Mouse (Mus musculus): ENCODE measurements around the gene Parvb.

Gene Parvb

DNA sequence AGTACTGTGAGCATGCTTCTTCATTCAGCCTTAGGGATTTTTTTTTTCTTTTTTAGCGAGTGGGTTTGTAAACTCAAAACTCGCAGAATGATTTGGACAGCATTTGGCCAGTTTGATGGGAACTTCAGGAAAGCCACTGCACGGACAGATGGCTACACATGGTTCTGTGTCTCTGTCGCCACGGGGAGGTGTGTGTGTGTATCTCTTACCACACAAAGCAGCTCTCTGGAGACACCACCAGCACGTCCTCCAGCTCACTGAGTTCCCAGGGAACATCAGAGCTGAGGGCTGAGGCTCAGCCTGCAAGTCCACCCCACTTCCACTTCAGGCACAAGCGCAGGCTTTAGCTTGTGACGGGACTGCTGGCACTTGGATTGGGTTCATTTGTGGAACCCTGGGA lies 22.5 kb downstream of the Parvb start:
- H3K4me3 ChIP-seq (replicated peaks; ENCODE audit: low read length), result no peak overlapping the region
- H3K36me3 ChIP-seq (ENCODE audit: insufficient read depth, low read length), result peaks cover 60% of the 10 kb centered on the region
- TF ChIP-seq NANOG (IDR thresholded peaks at IDR 0.05; ENCODE audit: borderline replicate concordance, low read length), result no peak
- no peak for TF ChIP-seq CTCF (conservative IDR thresholded peaks at IDR 0.05; ENCODE audit: low read length)
- TF ChIP-seq POU5F1 (IDR thresholded peaks at IDR 0.05; ENCODE audit: borderline replicate concordance, low read length), result no peak
- no peaks in the 10 kb centered on the region for H3K27me3 ChIP-seq (ENCODE audit: insufficient read depth, low read length)
- H3K4me1 ChIP-seq (replicated peaks; ENCODE audit: low read depth, low read length), result peaks cover 66% of the 10 kb centered on the region
- no peaks in the 10 kb centered on the region for H3K9me3 ChIP-seq (ENCODE audit: low read length)

DNA sequence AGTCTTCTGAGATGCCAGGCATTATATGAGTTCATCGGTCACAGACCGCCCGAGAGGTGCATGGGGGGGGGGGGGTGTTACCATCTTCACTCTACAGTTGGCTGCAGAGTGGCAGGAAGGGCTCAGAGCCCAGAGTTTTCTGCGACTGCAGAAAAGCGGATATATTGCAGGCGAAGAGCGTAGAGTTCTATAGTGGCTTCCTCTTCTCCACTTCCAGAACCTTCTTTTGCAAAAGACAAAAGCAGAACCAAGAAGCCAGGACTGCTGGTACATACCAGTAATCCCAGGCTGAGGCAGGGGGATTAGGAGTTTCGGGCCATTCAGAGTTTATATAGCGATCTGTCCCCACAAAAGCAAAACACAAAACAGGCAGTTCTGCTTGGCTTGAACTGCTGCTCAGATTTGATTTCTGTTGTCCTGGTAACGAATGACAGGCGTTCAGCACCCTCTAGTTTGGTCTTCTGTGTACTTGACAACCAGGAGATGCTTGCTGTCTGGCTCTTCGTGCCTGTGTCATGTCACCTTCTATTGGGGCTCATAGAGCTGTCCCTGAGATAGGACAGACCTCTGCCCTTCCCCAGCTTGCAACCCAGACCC lies 24.5 kb downstream of the Parvb start:
- TF ChIP-seq NANOG (IDR thresholded peaks at IDR 0.05; ENCODE audit: borderline replicate concordance, low read length) (no peak), POU5F1 (IDR thresholded peaks at IDR 0.05; ENCODE audit: borderline replicate concordance, low read length) (no peak), CTCF (conservative IDR thresholded peaks at IDR 0.05; ENCODE audit: low read length) (no peak)
- Histone ChIP-seq H3K4me3 (replicated peaks; ENCODE audit: low read length) (no peak overlapping the region), H3K4me1 (replicated peaks; ENCODE audit: low read depth, low read length) (peaks cover 70% of the 10 kb centered on the region), H3K9me3 (ENCODE audit: low read length) (no peaks in the 10 kb centered on the region), H3K27me3 (ENCODE audit: insufficient read depth, low read length) (no peaks in the 10 kb centered on the region), H3K36me3 (ENCODE audit: insufficient read depth, low read length) (peaks cover 68% of the 10 kb centered on the region)

DNA sequence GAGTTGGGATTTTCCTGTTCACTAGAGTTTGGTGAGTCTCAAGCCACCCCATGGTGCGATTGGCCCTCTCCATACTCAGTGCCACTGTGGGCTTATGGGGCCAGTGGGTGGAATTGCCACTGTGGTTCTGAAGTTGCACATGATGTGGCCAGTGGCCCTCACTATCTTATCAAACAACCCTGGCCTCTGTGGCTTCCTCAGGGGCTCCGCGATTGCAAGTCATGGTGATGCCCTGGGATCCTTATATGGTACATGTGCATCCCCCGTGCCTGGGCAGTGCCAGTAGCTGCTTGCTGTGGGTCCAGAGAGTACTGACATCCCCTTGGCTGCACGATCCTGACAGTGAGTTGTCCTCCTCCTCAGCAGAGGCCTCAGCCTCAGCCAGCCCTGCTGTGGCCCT lies 25.0 kb downstream of the Parvb start:
- Histone ChIP-seq H3K4me1 (replicated peaks; ENCODE audit: low read depth, low read length) (peaks cover 69% of the 10 kb centered on the region), H3K9me3 (ENCODE audit: low read length) (no peaks in the 10 kb centered on the region), H3K36me3 (ENCODE audit: insufficient read depth, low read length) (peaks cover 73% of the 10 kb centered on the region), H3K27me3 (ENCODE audit: insufficient read depth, low read length) (no peaks in the 10 kb centered on the region), H3K4me3 (replicated peaks; ENCODE audit: low read length) (no peak overlapping the region)
- TF ChIP-seq NANOG (IDR thresholded peaks at IDR 0.05; ENCODE audit: borderline replicate concordance, low read length), result no peak
- no peak for TF ChIP-seq POU5F1 (IDR thresholded peaks at IDR 0.05; ENCODE audit: borderline replicate concordance, low read length)
- TF ChIP-seq CTCF (conservative IDR thresholded peaks at IDR 0.05; ENCODE audit: low read length), result no peak

DNA sequence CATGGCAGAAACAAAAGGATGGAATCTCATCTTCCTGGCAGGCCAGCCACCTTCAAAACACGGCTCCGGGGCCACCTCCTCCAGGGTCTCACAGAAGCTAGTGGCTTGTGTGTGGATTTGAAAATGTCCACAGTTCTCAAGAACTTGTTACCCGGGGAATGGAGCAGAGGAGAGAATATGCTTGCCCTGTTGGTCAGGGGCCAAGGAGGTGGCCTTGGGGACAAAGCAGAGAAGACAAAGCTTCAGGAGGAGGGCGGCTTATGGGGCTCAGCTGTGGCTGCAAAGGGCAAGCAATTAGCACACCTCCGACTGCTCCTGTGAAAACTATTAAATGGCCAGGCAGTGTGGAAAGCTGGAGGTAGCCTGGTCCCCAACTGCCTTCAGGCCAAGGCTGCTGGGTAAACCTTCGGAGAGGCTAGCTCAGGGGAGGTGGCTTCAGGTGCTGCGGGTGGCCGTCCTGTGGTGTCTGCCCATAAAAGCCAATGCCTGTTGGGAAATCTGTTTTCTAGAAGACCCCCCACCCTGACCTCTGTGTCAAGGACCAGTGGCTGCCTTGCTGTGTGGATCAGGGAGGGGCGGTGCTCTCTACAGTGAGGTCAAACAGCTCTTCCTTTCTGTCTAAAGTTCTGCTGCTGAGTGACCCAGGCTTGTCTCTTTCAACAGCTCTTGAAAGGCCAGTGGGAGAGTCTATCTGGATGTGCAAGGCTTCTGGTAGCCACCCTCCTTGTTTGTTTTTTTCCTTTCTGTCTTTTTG lies 26.9 kb downstream of the Parvb start:
- no peaks in the 10 kb centered on the region for H3K27me3 ChIP-seq (ENCODE audit: insufficient read depth, low read length)
- no peaks in the 10 kb centered on the region for H3K9me3 ChIP-seq (ENCODE audit: low read length)
- no peak for TF ChIP-seq CTCF (conservative IDR thresholded peaks at IDR 0.05; ENCODE audit: low read length)
- TF ChIP-seq POU5F1 (IDR thresholded peaks at IDR 0.05; ENCODE audit: borderline replicate concordance, low read length), result no peak
- TF ChIP-seq NANOG (IDR thresholded peaks at IDR 0.05; ENCODE audit: borderline replicate concordance, low read length), result no peak
- no peak overlapping the region for H3K4me3 ChIP-seq (replicated peaks; ENCODE audit: low read length)
- H3K4me1 ChIP-seq (replicated peaks; ENCODE audit: low read depth, low read length), result peaks cover 70% of the 10 kb centered on the region
- peaks cover 78% of the 10 kb centered on the region for H3K36me3 ChIP-seq (ENCODE audit: insufficient read depth, low read length)

DNA sequence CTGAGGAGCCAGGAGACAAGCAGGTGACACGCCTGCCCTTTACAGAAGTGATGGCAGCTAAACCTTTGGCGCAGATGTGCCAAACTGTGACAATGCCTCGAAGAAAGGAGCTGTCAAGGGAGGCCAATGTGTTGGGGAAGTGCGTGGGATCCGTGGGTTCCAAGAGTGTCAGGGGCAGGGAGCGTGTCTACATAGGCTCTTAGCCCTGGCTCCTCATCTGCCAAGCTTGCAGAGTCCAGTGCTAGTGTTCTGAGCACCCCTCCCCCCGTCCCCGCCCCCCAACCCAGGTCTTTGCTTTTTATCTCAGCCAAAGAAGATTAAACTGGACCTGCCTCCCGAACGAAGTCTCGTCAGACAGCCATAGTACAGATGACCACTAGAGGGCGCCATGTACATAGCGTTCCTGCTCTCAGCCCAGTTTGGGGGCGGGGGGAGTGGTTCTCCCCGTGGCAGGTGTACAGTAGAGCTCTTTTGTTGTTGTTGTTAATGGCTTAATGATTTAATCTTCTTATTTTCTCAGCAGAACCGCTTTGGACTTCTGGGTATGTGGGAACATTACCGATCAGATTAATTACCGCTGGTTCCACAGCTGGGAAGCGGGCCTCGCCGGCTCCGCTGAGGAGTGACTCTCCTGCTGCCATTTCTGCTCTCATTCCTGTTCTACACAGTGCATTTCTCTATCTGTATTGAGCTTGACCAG lies 28.4 kb downstream of the Parvb start:
- Histone ChIP-seq H3K27me3 (ENCODE audit: insufficient read depth, low read length) (no peaks in the 10 kb centered on the region), H3K4me1 (replicated peaks; ENCODE audit: low read depth, low read length) (peaks cover 67% of the 10 kb centered on the region), H3K9me3 (ENCODE audit: low read length) (no peaks in the 10 kb centered on the region), H3K36me3 (ENCODE audit: insufficient read depth, low read length) (peaks cover 84% of the 10 kb centered on the region), H3K4me3 (replicated peaks; ENCODE audit: low read length) (no peak overlapping the region)
- TF ChIP-seq NANOG (IDR thresholded peaks at IDR 0.05; ENCODE audit: borderline replicate concordance, low read length) (no peak), CTCF (conservative IDR thresholded peaks at IDR 0.05; ENCODE audit: low read length) (peak; percentile 82)

DNA sequence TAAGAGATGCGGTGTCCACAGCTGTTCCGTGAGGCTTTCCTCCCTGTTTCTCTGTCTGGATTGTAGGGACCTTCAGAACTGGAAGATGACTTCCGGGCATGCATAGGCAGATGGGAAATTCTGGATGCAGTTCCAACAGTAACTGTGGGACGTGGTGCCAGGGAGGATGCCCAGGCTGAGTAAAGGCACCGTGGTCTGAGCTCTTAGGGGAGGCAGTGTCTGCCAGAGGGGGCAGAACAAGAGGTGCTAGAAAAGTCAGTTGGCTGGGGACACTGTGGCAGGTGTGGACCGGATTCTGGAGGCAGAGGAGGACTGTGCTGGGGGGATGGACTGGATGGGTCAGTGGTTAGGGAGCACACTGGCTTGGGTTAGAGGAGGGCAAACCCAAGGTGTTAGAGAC lies 30.8 kb downstream of the Parvb start:
- peaks cover 65% of the 10 kb centered on the region for H3K4me1 ChIP-seq (replicated peaks; ENCODE audit: low read depth, low read length)
- TF ChIP-seq CTCF (conservative IDR thresholded peaks at IDR 0.05; ENCODE audit: low read length) (no peak), POU5F1 (IDR thresholded peaks at IDR 0.05; ENCODE audit: borderline replicate concordance, low read length) (no peak), NANOG (IDR thresholded peaks at IDR 0.05; ENCODE audit: borderline replicate concordance, low read length) (no peak)
- peaks cover 78% of the 10 kb centered on the region for H3K36me3 ChIP-seq (ENCODE audit: insufficient read depth, low read length)
- H3K4me3 ChIP-seq (replicated peaks; ENCODE audit: low read length), result no peak overlapping the region
- no peaks in the 10 kb centered on the region for H3K9me3 ChIP-seq (ENCODE audit: low read length)
- H3K27me3 ChIP-seq (ENCODE audit: insufficient read depth, low read length), result no peaks in the 10 kb centered on the region

DNA sequence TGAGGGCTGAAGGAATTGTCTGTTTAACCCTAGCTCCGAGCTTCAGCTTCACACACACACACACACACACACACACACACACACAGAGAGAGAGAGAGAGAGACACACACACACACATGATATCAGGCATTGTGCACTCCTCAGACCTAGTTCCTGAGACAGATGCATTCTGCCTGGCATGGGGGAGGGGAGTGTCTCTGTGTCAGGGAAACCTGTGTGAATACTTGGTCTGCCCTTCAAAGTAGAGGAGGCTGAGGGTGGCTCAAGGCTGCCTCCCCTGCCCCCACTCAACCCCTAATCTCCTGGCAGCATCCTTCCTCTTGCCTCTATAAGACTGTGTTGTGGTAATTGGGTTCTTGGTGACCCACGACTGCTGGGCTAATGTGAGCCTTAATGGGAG lies 31.7 kb downstream of the Parvb start:
- Histone ChIP-seq H3K4me1 (replicated peaks; ENCODE audit: low read depth, low read length) (peaks cover 62% of the 10 kb centered on the region), H3K9me3 (ENCODE audit: low read length) (no peaks in the 10 kb centered on the region), H3K36me3 (ENCODE audit: insufficient read depth, low read length) (peaks cover 74% of the 10 kb centered on the region), H3K4me3 (replicated peaks; ENCODE audit: low read length) (no peak overlapping the region), H3K27me3 (ENCODE audit: insufficient read depth, low read length) (no peaks in the 10 kb centered on the region)
- TF ChIP-seq NANOG (IDR thresholded peaks at IDR 0.05; ENCODE audit: borderline replicate concordance, low read length) (no peak), POU5F1 (IDR thresholded peaks at IDR 0.05; ENCODE audit: borderline replicate concordance, low read length) (no peak), CTCF (conservative IDR thresholded peaks at IDR 0.05; ENCODE audit: low read length) (no peak)

DNA sequence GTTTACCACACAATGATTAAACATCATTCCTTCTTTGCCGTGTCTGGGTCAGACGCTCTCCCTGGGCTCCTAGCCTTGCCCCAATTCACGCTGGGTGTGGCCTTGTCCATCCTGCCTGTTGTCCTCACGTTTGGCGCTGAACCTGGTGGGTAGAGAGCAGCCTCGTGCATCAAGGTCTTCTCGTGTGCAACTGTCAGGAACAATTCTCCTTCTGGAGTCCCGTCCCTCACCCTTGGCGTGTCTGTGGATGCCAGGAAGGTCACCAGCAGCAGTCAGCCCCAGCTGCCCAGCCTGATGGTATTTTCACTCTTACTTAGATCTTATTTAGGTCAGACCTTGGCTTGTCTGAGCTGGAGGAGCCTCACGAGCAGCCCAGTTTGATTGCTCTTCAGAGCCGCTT lies 33.3 kb downstream of the Parvb start:
- Histone ChIP-seq H3K4me3 (replicated peaks; ENCODE audit: low read length) (no peak overlapping the region), H3K36me3 (ENCODE audit: insufficient read depth, low read length) (peaks cover 68% of the 10 kb centered on the region), H3K27me3 (ENCODE audit: insufficient read depth, low read length) (no peaks in the 10 kb centered on the region), H3K4me1 (replicated peaks; ENCODE audit: low read depth, low read length) (peaks cover 47% of the 10 kb centered on the region), H3K9me3 (ENCODE audit: low read length) (no peaks in the 10 kb centered on the region)
- no peak for TF ChIP-seq CTCF (conservative IDR thresholded peaks at IDR 0.05; ENCODE audit: low read length)
- no peak for TF ChIP-seq NANOG (IDR thresholded peaks at IDR 0.05; ENCODE audit: borderline replicate concordance, low read length)
- no peak for TF ChIP-seq POU5F1 (IDR thresholded peaks at IDR 0.05; ENCODE audit: borderline replicate concordance, low read length)
